Mouse (Mus musculus) hindbrain, embryonic 11.5 days (tissue): Measurements from ENCODE around the gene Nrbf2. TPM values are rescaled to one million over a fixed set of nuclear protein-coding genes. Genes with fewer than 3 reads are reported as not detected.

Experiments used
- ATAC-seq: fragments of 200-750 bp; cut with Nextera tagmentation; 2 replicates; pipeline ENCODE4 v1.8.0; 2017; ENCODE audit warnings: mild to moderate bottlenecking, moderate TSS enrichment, moderate library complexity; ENCODE audit not compliant: low FRiP score
- DNase-seq: peaks from one replicate; pipeline ENCODE4 v3.0.0-alpha.2; 2015; ENCODE audit warnings: low spot score
- H3K27ac ChIP-seq: fragments of 300-500 bp; sonication (generic); 2 replicates; pipeline ENCODE4 v1.5.1; 2014; ENCODE audit warnings: mild to moderate bottlenecking, low read depth, low read length
- H3K27me3 ChIP-seq: fragments of 300-500 bp; sonication (generic); 2 replicates; pipeline ENCODE4 v1.6.1; 2014; ENCODE audit warnings: mild to moderate bottlenecking, low read length, moderate library complexity, mixed read lengths; ENCODE audit not compliant: control insufficient read depth, insufficient read depth
- H3K36me3 ChIP-seq: fragments of 300-500 bp; sonication (generic); 2 replicates; pipeline ENCODE4 v1.6.1; 2014; ENCODE audit warnings: mild to moderate bottlenecking, low read length, moderate library complexity, mixed read lengths; ENCODE audit not compliant: control insufficient read depth, insufficient read depth
- H3K4me1 ChIP-seq: fragments of 300-500 bp; sonication (generic); replicated peaks from 2 replicates; pipeline ENCODE4 v1.6.1; 2014; ENCODE audit warnings: low read length, mixed read lengths; ENCODE audit not compliant: control insufficient read depth, insufficient read depth
- H3K4me2 ChIP-seq: fragments of 300-500 bp; sonication (generic); replicated peaks from 2 replicates; pipeline ENCODE4 v1.6.1; 2014; ENCODE audit warnings: mild to moderate bottlenecking, low read depth, low read length
- H3K4me3 ChIP-seq: fragments of 300-500 bp; sonication (generic); 2 replicates; pipeline ENCODE4 v1.5.1; 2014; ENCODE audit warnings: low read depth, low read length
- H3K9ac ChIP-seq: fragments of 300-500 bp; sonication (generic); 2 replicates; pipeline ENCODE4 v1.6.1; 2014; ENCODE audit warnings: low read depth, low read length
- H3K9me3 ChIP-seq: fragments of 300-500 bp; sonication (generic); 2 replicates; pipeline ENCODE4 v1.6.1; 2016; ENCODE audit warnings: low read length; ENCODE audit not compliant: control insufficient read depth
- WGBS: fragments of 180-500 bp; shearing (Covaris S2); extraction: QIAGEN DNeasy Blood & Tissue Kit; methylation state at CpG from one replicate; pipeline ENCODE4 v1.1.7; 2014; 5-methylcytosine and 5-hydroxymethylcytosine counted together
- polyA plus RNA-seq: library from polyadenylated mRNA; unstranded; fragments of >200 nt; fragmentation: Nextera tagmentation; extraction: Ambion mirVana; gene quantifications from 2 replicates; pipeline ENCODE4 v1.2.1, GENCODE M21; 2014

Nrbf2 gene
- 49.5 and 51.5 TPM in 2 replicates for polyA plus RNA-seq

- Histone ChIP-seq H3K9ac (peak within 1 kb of the TSS; percentile 90), H3K36me3 (no peaks in the 10 kb centered on the region), H3K9me3 (no peaks in the 10 kb centered on the region), H3K4me1 (peaks cover 7% of the 10 kb centered on the region), H3K27ac (peak within 1 kb of the TSS; percentile 63; the same call in 1 of the 2 replicates), H3K4me3 (peak within 1 kb of the TSS; percentile 93), H3K27me3 (no peaks in the 10 kb centered on the region), H3K4me2 (peak within 1 kb of the TSS; percentile 88)
- 6% methylated on average over 26 of the region's 52 CpGs for WGBS
- ATAC-seq (peak; percentile 94), DNase-seq (peak; percentile 94)
Observed at GRCm38 (mm10) chr10:67285176-67285814, at the start of gene Nrbf2. Gene Nrbf2 (minus strand): TSS chr10:67285305.

- no peak for DNase-seq
- Histone ChIP-seq H3K9me3 (no peaks in the 10 kb centered on the region), H3K4me2 (no peak overlapping the region), H3K27ac (no peak overlapping the region), H3K9ac (no peak overlapping the region), H3K36me3 (no peaks in the 10 kb centered on the region), H3K27me3 (no peaks in the 10 kb centered on the region), H3K4me3 (no peak overlapping the region), H3K4me1 (no peaks in the 10 kb centered on the region)
- 93% methylated on average over 2 of the region's 2 CpGs for WGBS
- no peak for ATAC-seq
Observed at GRCm38 (mm10) chr10:67330580-67330979, 45.5 kb upstream of the Nrbf2 start.

- Histone ChIP-seq H3K4me2 (no peak overlapping the region), H3K4me1 (no peaks in the 10 kb centered on the region), H3K9me3 (no peaks in the 10 kb centered on the region), H3K9ac (no peak overlapping the region), H3K27ac (no peak overlapping the region), H3K36me3 (no peaks in the 10 kb centered on the region), H3K4me3 (no peak overlapping the region), H3K27me3 (no peaks in the 10 kb centered on the region)
- DNase-seq (no peak), ATAC-seq (no peak)
- 33% methylated on average over 11 of the region's 11 CpGs for WGBS
Observed at GRCm38 (mm10) chr10:67329661-67330060, 44.6 kb upstream of the Nrbf2 start.

GRCm38 (mm10) chr10:67328208-67328607 lies 43.1 kb upstream of the Nrbf2 start:
- Histone ChIP-seq H3K9ac (no peak overlapping the region), H3K4me1 (no peaks in the 10 kb centered on the region), H3K4me3 (no peak overlapping the region), H3K27me3 (no peaks in the 10 kb centered on the region), H3K36me3 (no peaks in the 10 kb centered on the region), H3K4me2 (no peak overlapping the region), H3K9me3 (no peaks in the 10 kb centered on the region), H3K27ac (no peak overlapping the region)
- DNase-seq = no peak
- no peak for ATAC-seq
- 83% methylated on average over 5 of the region's 5 CpGs for WGBS

- 73% methylated on average over 1 of the region's 1 CpGs for WGBS
- no peak overlapping the region for H3K27ac ChIP-seq
- no peaks in the 10 kb centered on the region for H3K36me3 ChIP-seq
- no peak overlapping the region for H3K9ac ChIP-seq
- no peak for ATAC-seq
- no peak for DNase-seq
- no peaks in the 10 kb centered on the region for H3K4me1 ChIP-seq
- H3K4me3 ChIP-seq = no peak overlapping the region
- peaks cover 5% of the 10 kb centered on the region for H3K27me3 ChIP-seq
- H3K4me2 ChIP-seq = no peak overlapping the region
- no peaks in the 10 kb centered on the region for H3K9me3 ChIP-seq
Observed at GRCm38 (mm10) chr10:67324036-67324435, 38.9 kb upstream of the Nrbf2 start.

- Histone ChIP-seq H3K4me2 (no peak overlapping the region), H3K27me3 (peaks cover 10% of the 10 kb centered on the region), H3K9ac (no peak overlapping the region), H3K4me1 (no peaks in the 10 kb centered on the region), H3K4me3 (no peak overlapping the region), H3K27ac (no peak overlapping the region), H3K36me3 (no peaks in the 10 kb centered on the region), H3K9me3 (no peaks in the 10 kb centered on the region)
- ATAC-seq (no peak), DNase-seq (no peak)
- WGBS = 86% methylated on average over 2 of the region's 2 CpGs
Observed at GRCm38 (mm10) chr10:67321396-67321795, 36.3 kb upstream of the Nrbf2 start.

- Histone ChIP-seq H3K4me3 (no peak overlapping the region), H3K27ac (no peak overlapping the region), H3K4me1 (no peaks in the 10 kb centered on the region), H3K27me3 (peaks cover 10% of the 10 kb centered on the region), H3K9ac (no peak overlapping the region), H3K36me3 (no peaks in the 10 kb centered on the region), H3K4me2 (0 out of 2 replicates have a peak overlapping the region, but pooled peaks have one; percentile 24), H3K9me3 (no peaks in the 10 kb centered on the region)
- peak; percentile 27 for DNase-seq
- no peak for ATAC-seq
- WGBS = 5% methylated on average over 17 of the region's 17 CpGs
Observed at GRCm38 (mm10) chr10:67320207-67320859, 35.2 kb upstream of the Nrbf2 start.

- H3K9me3 ChIP-seq = no peaks in the 10 kb centered on the region
- H3K36me3 ChIP-seq = no peaks in the 10 kb centered on the region
- no peak for ATAC-seq
- no peak overlapping the region for H3K9ac ChIP-seq
- no peak for DNase-seq
- no peak overlapping the region for H3K4me3 ChIP-seq
- H3K27me3 ChIP-seq = peaks cover 10% of the 10 kb centered on the region
- H3K4me1 ChIP-seq = no peaks in the 10 kb centered on the region
- H3K27ac ChIP-seq = no peak overlapping the region
- H3K4me2 ChIP-seq = no peak overlapping the region
- 67% methylated on average over 13 of the region's 13 CpGs for WGBS
Observed at GRCm38 (mm10) chr10:67319016-67319725, 34.1 kb upstream of the Nrbf2 start.
